Mouse (Mus musculus): ENCODE data around the gene Prkca. TPM values are rescaled to one million over a fixed set of nuclear protein-coding genes. Genes with fewer than 3 reads are reported as not detected.
A peak's percentile ranks its signal among the peaks of the same experiment; 100 is the strongest.

Prkca gene
- polyA plus RNA-seq, 1 experiment: 2.2 TPM

- no peaks in the 10 kb centered on the region for H3K4me1 ChIP-seq (ENCODE audit: control insufficient read depth, insufficient read depth, low read length)
- H3K27ac ChIP-seq (ENCODE audit: control insufficient read depth, insufficient read depth, low read depth, low read length): no peak overlapping the region
- H3K36me3 ChIP-seq (ENCODE audit: control insufficient read depth, insufficient read depth, low read length): no peaks in the 10 kb centered on the region
- TF ChIP-seq CTCF (IDR thresholded peaks at IDR 0.05; ENCODE audit: control insufficient read depth, insufficient read depth, insufficient replicate concordance, low read depth, low read length) (no peak), POLR2A (IDR thresholded peaks at IDR 0.05; ENCODE audit: control insufficient read depth, low read depth, low read length) (no peak)
- no peaks in the 10 kb centered on the region for H3K27me3 ChIP-seq (ENCODE audit: control insufficient read depth, insufficient read depth, low read length)
- H3K4me3 ChIP-seq (ENCODE audit: control insufficient read depth, low read depth, low read length): no peak overlapping the region
These were observed 445.0 kb downstream of the Prkca start for GRCm38 (mm10) chr11:107898698-107899097.

- no peaks in the 10 kb centered on the region for H3K36me3 ChIP-seq (ENCODE audit: control insufficient read depth, insufficient read depth, low read length)
- TF ChIP-seq POLR2A (IDR thresholded peaks at IDR 0.05; ENCODE audit: control insufficient read depth, low read depth, low read length) (no peak), CTCF (IDR thresholded peaks at IDR 0.05; ENCODE audit: control insufficient read depth, insufficient read depth, insufficient replicate concordance, low read depth, low read length) (no peak)
These were observed 448.1 kb downstream of the Prkca start for GRCm38 (mm10) chr11:107895635-107896034.

GRCm38 (mm10) chr11:107891377-107891776 is 452.4 kb downstream of the Prkca start:
- H3K4me1 ChIP-seq (ENCODE audit: control insufficient read depth, insufficient read depth, low read length): no peaks in the 10 kb centered on the region
- no peaks in the 10 kb centered on the region for H3K27me3 ChIP-seq (ENCODE audit: control insufficient read depth, insufficient read depth, low read length)
- TF ChIP-seq POLR2A (IDR thresholded peaks at IDR 0.05; ENCODE audit: control insufficient read depth, low read depth, low read length): no peak
- TF ChIP-seq CTCF (IDR thresholded peaks at IDR 0.05; ENCODE audit: control insufficient read depth, insufficient read depth, insufficient replicate concordance, low read depth, low read length): peak; percentile 61; the same call in 1 of the 2 replicates
- no peak overlapping the region for H3K27ac ChIP-seq (ENCODE audit: control insufficient read depth, insufficient read depth, low read depth, low read length)
- no peaks in the 10 kb centered on the region for H3K36me3 ChIP-seq (ENCODE audit: control insufficient read depth, insufficient read depth, low read length)
- H3K4me3 ChIP-seq (ENCODE audit: control insufficient read depth, low read depth, low read length): no peak overlapping the region

More at GRCm38 (mm10) chr11:107895635-107896034, 448.1 kb downstream of the Prkca start:
- no peaks in the 10 kb centered on the region for H3K27me3 ChIP-seq (ENCODE audit: control insufficient read depth, insufficient read depth, low read length)
- no peaks in the 10 kb centered on the region for H3K4me1 ChIP-seq (ENCODE audit: control insufficient read depth, insufficient read depth, low read length)
- no peak overlapping the region for H3K27ac ChIP-seq (ENCODE audit: control insufficient read depth, insufficient read depth, low read depth, low read length)
- no peak overlapping the region for H3K4me3 ChIP-seq (ENCODE audit: control insufficient read depth, low read depth, low read length)

- H3K36me3 ChIP-seq (ENCODE audit: control insufficient read depth, insufficient read depth, low read length): no peaks in the 10 kb centered on the region
- no peaks in the 10 kb centered on the region for H3K4me1 ChIP-seq (ENCODE audit: control insufficient read depth, insufficient read depth, low read length)
- no peak overlapping the region for H3K27ac ChIP-seq (ENCODE audit: control insufficient read depth, insufficient read depth, low read depth, low read length)
- H3K4me3 ChIP-seq (ENCODE audit: control insufficient read depth, low read depth, low read length): no peak overlapping the region
- no peaks in the 10 kb centered on the region for H3K27me3 ChIP-seq (ENCODE audit: control insufficient read depth, insufficient read depth, low read length)
- TF ChIP-seq CTCF (IDR thresholded peaks at IDR 0.05; ENCODE audit: control insufficient read depth, insufficient read depth, insufficient replicate concordance, low read depth, low read length) (no peak), POLR2A (IDR thresholded peaks at IDR 0.05; ENCODE audit: control insufficient read depth, low read depth, low read length) (no peak)
These were observed 456.4 kb downstream of the Prkca start for GRCm38 (mm10) chr11:107887342-107887741.

Other genes with a start within 250 kb of the Prkca start
- 101 and 121 TPM in 2 replicates for gene Apoh, start 574 bp downstream of the Prkca start, polyA plus RNA-seq (2012; rRNA removed)
- 120 and 127 TPM in 2 replicates for gene Cep112, start 81.3 kb upstream of the Prkca start, polyA plus RNA-seq (2012; rRNA removed)